Mouse (Mus musculus) frontal cortex, adult (tissue): ENCODE results near the gene Gm21985.
A peak's percentile ranks its signal among the peaks of the same experiment; 100 is the strongest.
"Not testable (repeated sequence)": the region's sequence is repeated elsewhere in the genome, so short reads cannot be mapped to it uniquely, and the experiment has no call there.

Experiments used
- ATAC-seq: cut with Nextera tagmentation; 2 replicates; pipeline ENCODE4 v1.9.2; 2017; ENCODE audit warnings: mild to moderate bottlenecking, moderate library complexity, mixed read lengths; ENCODE audit not compliant: low TSS enrichment

The Gm21985 gene

GRCm38 (mm10) chr2:112264364-112264763 lies 1.8 kb upstream of the Gm21985 start:
- ATAC-seq: no peak

- ATAC-seq: peak; percentile 77
Observed at GRCm38 (mm10) chr2:112265448-112266241, 469 bp upstream of the Gm21985 start, which contains the start of gene Slc12a6. Slc12a6 (plus strand) TSS chr2:112265825.

GRCm38 (mm10) chr2:112266780-112267179 lies 666 bp downstream of the Gm21985 start:
- peak; percentile 7; the same call in 1 of the 2 replicates for ATAC-seq

- ATAC-seq: no peak
Observed at GRCm38 (mm10) chr2:112267547-112268269, 1.6 kb downstream of the Gm21985 start.

GRCm38 (mm10) chr2:112270011-112270410 lies 3.9 kb downstream of the Gm21985 start:
- no peak for ATAC-seq

GRCm38 (mm10) chr2:112272909-112273308 lies 6.8 kb downstream of the Gm21985 start:
- no peak for ATAC-seq

- ATAC-seq: peak; percentile 63
Observed at GRCm38 (mm10) chr2:112273474-112273873, 7.4 kb downstream of the Gm21985 start.

GRCm38 (mm10) chr2:112276870-112277269 lies 10.8 kb downstream of the Gm21985 start:
- no peak for ATAC-seq

- ATAC-seq: no peak
Observed at GRCm38 (mm10) chr2:112282846-112283245, 16.7 kb downstream of the Gm21985 start.

- ATAC-seq: peak; percentile 89
Observed at GRCm38 (mm10) chr2:112284363-112285030, 18.4 kb downstream of the Gm21985 start.

- no peak for ATAC-seq
Observed at GRCm38 (mm10) chr2:112285031-112285390, 18.9 kb downstream of the Gm21985 start.

GRCm38 (mm10) chr2:112286062-112286461 lies 19.9 kb downstream of the Gm21985 start:
- ATAC-seq: not testable (repeated sequence)

GRCm38 (mm10) chr2:112287059-112287458 lies 20.9 kb downstream of the Gm21985 start:
- ATAC-seq: no peak

GRCm38 (mm10) chr2:112289507-112289906 lies 23.4 kb downstream of the Gm21985 start:
- ATAC-seq: no peak

- ATAC-seq: peak; percentile 28; the same call in 1 of the 2 replicates
Observed at GRCm38 (mm10) chr2:112292823-112293222, 26.7 kb downstream of the Gm21985 start.

GRCm38 (mm10) chr2:112296211-112296610 lies 30.1 kb downstream of the Gm21985 start:
- peak; percentile 73 for ATAC-seq

GRCm38 (mm10) chr2:112298221-112298620 lies 32.1 kb downstream of the Gm21985 start:
- ATAC-seq: no peak

GRCm38 (mm10) chr2:112308671-112309070 lies 42.6 kb downstream of the Gm21985 start:
- peak; percentile 72 for ATAC-seq

- ATAC-seq: peak; percentile 77
Observed at GRCm38 (mm10) chr2:112309161-112309600, 43.1 kb downstream of the Gm21985 start.

- ATAC-seq: no peak
Observed at GRCm38 (mm10) chr2:112315638-112316037, 49.5 kb downstream of the Gm21985 start.

- ATAC-seq: no peak
Observed at GRCm38 (mm10) chr2:112318227-112318626, 52.1 kb downstream of the Gm21985 start.

- ATAC-seq: peak; percentile 62; the same call in 1 of the 2 replicates
Observed at GRCm38 (mm10) chr2:112318905-112319304, 52.8 kb downstream of the Gm21985 start.
